In the genomic region with DNA sequence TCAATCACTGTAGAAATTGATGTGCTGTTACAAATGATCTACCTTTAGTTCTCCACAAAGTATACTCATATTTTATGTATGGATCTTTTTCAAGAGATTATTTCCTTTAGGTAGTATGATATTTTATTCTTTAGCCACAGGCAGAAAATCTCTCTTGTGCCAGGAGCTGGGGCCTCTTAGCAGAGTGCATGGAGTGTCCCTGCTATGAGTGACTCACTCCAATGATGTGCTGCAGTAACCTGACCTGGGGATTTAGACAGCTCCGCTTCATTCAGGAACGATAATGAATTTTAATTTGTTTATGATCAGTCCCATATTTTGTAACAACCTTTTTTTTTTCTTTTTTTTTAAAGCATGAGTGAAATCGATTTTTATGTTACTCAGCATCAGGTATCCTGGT, we compare ENCODE assay signal across 20 mouse cellular contexts. TPM values are rescaled to one million over a fixed set of nuclear protein-coding genes. Genes with fewer than 3 reads are reported as not detected.
DNase-seq lines count a peak whose midpoint lies in the region; ATAC-seq lines count a peak whose summit lies in the region.
"Had no signal": no experiment of that assay in that cellular context is flagged by ENCODE, and none has a peak within 500 bp of the region (broad histone marks: within the 10 kb centered on the region; RNA-seq: fewer than 3 reads in every experiment).

No protein-coding gene starts in this region.

- peak; percentile 61; the same call in 1 of the 2 replicates for ATAC-seq in cerebellum, adult (ENCODE audit: insufficient number of reproducible peaks, low FRiP score, low TSS enrichment)
- ATAC-seq: activated CD4-positive, CD25-positive, alpha-beta regulatory T cell, adult 4 months; CD4-positive, CD25-positive, alpha-beta regulatory T cell, adult 4 months; forebrain, embryonic 14.5 days; forebrain, embryonic 16.5 days; Patski had no signal

- DNase-seq in adrenal gland, adult (ENCODE audit: inconsistent age in 2 of 2, low spot score in 1 of 2): peak; percentile 39 to 58
- no peak for DNase-seq in adrenal gland, postnatal 14 days
- peak; percentile 12 for DNase-seq in adrenal gland, postnatal 25 days
- no peak for DNase-seq in adrenal gland, postnatal 4 days (ENCODE audit: low spot score in 2 of 2)
- no peak for DNase-seq in cerebellum, postnatal 4 days (ENCODE audit: low spot score in 2 of 2)
- DNase-seq: B cell, adult 2 months; cerebellum, adult 11-12 months; cerebellum, adult 9-10 months; cerebellum, postnatal 10 days; cerebellum, postnatal 25 days; embryo, embryonic 11 days; gastrocnemius, adult 2 months had no signal

RNA-seq across cellular contexts. Expression of a gene that starts 36.7 kb away (rescaled TPM):
- 17.3 and 20.4 TPM in 2 replicates for total RNA-seq in adrenal gland, postnatal 14 days (2021)
- total RNA-seq in adrenal gland, postnatal 25 days (2021): 21.6 and 32.2 TPM in 2 replicates
- total RNA-seq in adrenal gland, postnatal 4 days (2021): 10 to 100 TPM; 13.0 to 16.5 TPM
- total RNA-seq: CH12.LX; common myeloid progenitor, adult 5-6 weeks had no signal

Comparison
In these comparisons a context has a peak if more than half of its experiments do, and no peak if none do; other contexts are left out.
1. DNase-seq: peak in adrenal gland, adult (2 of 2) and adrenal gland, postnatal 25 days (single experiment); none in adrenal gland, postnatal 14 days (single experiment), adrenal gland, postnatal 4 days (0 of 2) and cerebellum, postnatal 4 days (0 of 2).